Mouse (Mus musculus) heart, postnatal 25 days (tissue): ENCODE measurements at regions not wholly inside any gene's neighbourhood (a gene's known extent, or its start where the extent isn't known, plus 50 kb on each side); places are given as distances from the start of the nearest gene placed in this dataset.

Experiments
- DNase-seq: peaks from one replicate; pipeline ENCODE4 v3.0.0; 2022; ENCODE audit warnings: low spot score
- intact Hi-C: fragments of 180-260 bp; cut with DNase I; formaldehyde crosslinking; loops from one replicate; pipeline ENCODE4 v1.15.1; 2025

GRCm38 (mm10) chr3:143155556-143155955 lies 273.8 kb upstream of the Pkn2 start:
- DNase-seq: no peak
- intact Hi-C loops: no loop called here

GRCm38 (mm10) chr3:143147471-143147870 lies 265.7 kb upstream of the Pkn2 start:
- no peak for DNase-seq
- intact Hi-C loops: no loop called here

GRCm38 (mm10) chr3:143138952-143139351 lies 257.1 kb upstream of the Pkn2 start:
- intact Hi-C loops: no loop called here
- DNase-seq: no peak

- DNase-seq: no peak
- intact Hi-C loops: no loop called here
Measured at GRCm38 (mm10) chr3:143134528-143134927, 252.7 kb upstream of the Pkn2 start.

GRCm38 (mm10) chr3:143107733-143108291 lies 226.0 kb upstream of the Pkn2 start:
- intact Hi-C loops: no loop called here
- no peak for DNase-seq

GRCm38 (mm10) chr3:143104734-143105133 lies 222.9 kb upstream of the Pkn2 start:
- intact Hi-C loops: no loop called here
- DNase-seq: no peak

- DNase-seq: no peak
- intact Hi-C loops: no loop called here
Measured at GRCm38 (mm10) chr3:143103333-143103732, 221.5 kb upstream of the Pkn2 start.

- DNase-seq: no peak
- intact Hi-C loops: no loop called here
Measured at GRCm38 (mm10) chr3:143100810-143101645, 219.2 kb upstream of the Pkn2 start.

- no peak for DNase-seq
- intact Hi-C loops: no loop called here
Measured at GRCm38 (mm10) chr3:143100203-143100602, 218.4 kb upstream of the Pkn2 start.

GRCm38 (mm10) chr3:143092206-143092605 lies 210.4 kb upstream of the Pkn2 start:
- intact Hi-C loops: no loop called here
- no peak for DNase-seq

GRCm38 (mm10) chr3:143090886-143091285 lies 209.1 kb upstream of the Pkn2 start:
- no peak for DNase-seq
- intact Hi-C loops: no loop called here

GRCm38 (mm10) chr3:143090316-143090715 lies 208.5 kb upstream of the Pkn2 start:
- intact Hi-C loops: no loop called here
- no peak for DNase-seq

- no peak for DNase-seq
- intact Hi-C loops: no loop called here
Measured at GRCm38 (mm10) chr3:143087786-143088185, 206.0 kb upstream of the Pkn2 start.

- no peak for DNase-seq
- intact Hi-C loops: no loop called here
Measured at GRCm38 (mm10) chr3:143078310-143078709, 196.5 kb upstream of the Pkn2 start.

- DNase-seq: no peak
- intact Hi-C loops: no loop called here
Measured at GRCm38 (mm10) chr3:143071839-143072373, 190.1 kb upstream of the Pkn2 start.

- no peak for DNase-seq
Measured at GRCm38 (mm10) chr3:143054858-143055257, 173.1 kb upstream of the Pkn2 start.

GRCm38 (mm10) chr3:143053286-143053993 lies 171.6 kb upstream of the Pkn2 start:
- no peak for DNase-seq
- intact Hi-C loops: no loop called here

More at GRCm38 (mm10) chr3:143054858-143055257, 173.1 kb upstream of the Pkn2 start:
- intact Hi-C loops: no loop called here

- intact Hi-C loops: no loop called here
- DNase-seq: no peak
Measured at GRCm38 (mm10) chr3:143040666-143041065, 158.9 kb upstream of the Pkn2 start.

- intact Hi-C loops: no loop called here
- DNase-seq: no peak
Measured at GRCm38 (mm10) chr3:143036108-143036507, 154.3 kb upstream of the Pkn2 start.

- intact Hi-C loops: no loop called here
- no peak for DNase-seq
Measured at GRCm38 (mm10) chr3:143034588-143034987, 152.8 kb upstream of the Pkn2 start.

GRCm38 (mm10) chr3:143022486-143022885 lies 140.7 kb upstream of the Pkn2 start:
- no peak for DNase-seq
- intact Hi-C loops: no loop called here
